Mouse (Mus musculus): ENCODE data around the gene Memo1.
"Not testable (repeated sequence)": the region's sequence is repeated elsewhere in the genome, so short reads cannot be mapped to it uniquely, and the experiment has no call there.

DNA sequence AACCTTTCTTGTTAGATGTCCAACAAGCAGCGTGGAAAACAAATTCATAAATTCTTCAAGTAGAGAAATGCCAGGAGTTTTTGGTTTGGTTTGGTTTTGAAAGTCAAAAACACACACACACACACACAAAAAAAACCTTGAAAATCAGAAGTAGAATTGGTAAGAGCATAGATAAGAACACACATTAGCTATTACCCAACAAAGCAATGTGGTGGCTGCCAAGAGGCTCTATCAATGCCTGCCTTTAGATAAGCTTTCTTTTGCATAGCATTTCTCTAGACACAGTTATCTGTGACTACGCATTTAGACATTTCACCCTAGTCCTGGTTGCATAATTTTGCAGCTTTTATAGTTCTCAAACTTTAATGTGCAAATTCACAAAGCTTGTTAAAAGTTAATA, 115.7 kb downstream of the Memo1 start:
- TF ChIP-seq POLR2A (IDR thresholded peaks at IDR 0.05; ENCODE audit: low read depth, low read length); CTCF (IDR thresholded peaks at IDR 0.05; ENCODE audit: borderline replicate concordance, insufficient read depth, low read length): not testable (repeated sequence)
